Mouse (Mus musculus) forebrain, embryonic 11.5 days (tissue): ENCODE measurements around the gene Sema6d. TPM values are rescaled to one million over a fixed set of nuclear protein-coding genes. Genes with fewer than 3 reads are reported as not detected.

ENCODE experiments used
- ATAC-seq: fragments of 200-750 bp; cut with Nextera tagmentation; replicated peaks from 2 replicates; pipeline ENCODE4 v1.8.0; 2017; ENCODE audit warnings: moderate TSS enrichment; ENCODE audit not compliant: low FRiP score
- DNase-seq: peaks from one replicate; pipeline ENCODE4 v3.0.0-alpha.2; 2017; ENCODE audit warnings: low spot score
- H3K27ac ChIP-seq: fragments of 300-500 bp; sonication (generic); 2 replicates; pipeline ENCODE4 v1.5.1; 2014; ENCODE audit warnings: low read depth, low read length
- H3K27me3 ChIP-seq: fragments of 300-500 bp; sonication (generic); 2 replicates; pipeline ENCODE4 v1.6.1; 2014; ENCODE audit warnings: mild to moderate bottlenecking, low read length, mixed read lengths; ENCODE audit not compliant: control insufficient read depth, insufficient read depth
- H3K36me3 ChIP-seq: fragments of 300-500 bp; sonication (generic); 2 replicates; pipeline ENCODE4 v1.6.1; 2014; ENCODE audit warnings: mild to moderate bottlenecking, low read length, moderate library complexity, mixed read lengths; ENCODE audit not compliant: control insufficient read depth, insufficient read depth
- H3K4me1 ChIP-seq: fragments of 300-500 bp; sonication (generic); replicated peaks from 2 replicates; pipeline ENCODE4 v1.6.1; 2014; ENCODE audit warnings: low read length, mixed read lengths; ENCODE audit not compliant: control insufficient read depth, insufficient read depth
- H3K4me2 ChIP-seq: fragments of 300-500 bp; sonication (generic); 2 replicates; pipeline ENCODE4 v1.6.1; 2014; ENCODE audit warnings: low read depth, mild to moderate bottlenecking, low read length, moderate library complexity, mixed read lengths; ENCODE audit not compliant: severe bottlenecking
- H3K4me3 ChIP-seq: fragments of 300-500 bp; sonication (generic); 2 replicates; pipeline ENCODE4 v1.5.1; 2014; ENCODE audit warnings: low read depth, low read length
- H3K9ac ChIP-seq: fragments of 300-500 bp; sonication (generic); 2 replicates; pipeline ENCODE4 v1.6.1; 2014; ENCODE audit warnings: low read length
- H3K9me3 ChIP-seq: fragments of 300-500 bp; sonication (generic); 2 replicates; pipeline ENCODE4 v1.6.1; 2016; ENCODE audit warnings: low read length, mixed read lengths; ENCODE audit not compliant: control insufficient read depth
- WGBS: fragments of 180-500 bp; shearing (Covaris S2); extraction: QIAGEN DNeasy Blood & Tissue Kit; methylation state at CpG from one replicate; pipeline ENCODE4 v1.1.7; 2014; 5-methylcytosine and 5-hydroxymethylcytosine counted together
- polyA plus RNA-seq: library from polyadenylated mRNA; unstranded; fragments of >200 nt; fragmentation: Nextera tagmentation; extraction: Ambion mirVana; gene quantifications from 2 replicates; pipeline ENCODE4 v1.2.1, GENCODE M21; 2014

The Sema6d gene
- polyA plus RNA-seq, 1 experiment from 2014 or later = 9.8 TPM

DNA sequence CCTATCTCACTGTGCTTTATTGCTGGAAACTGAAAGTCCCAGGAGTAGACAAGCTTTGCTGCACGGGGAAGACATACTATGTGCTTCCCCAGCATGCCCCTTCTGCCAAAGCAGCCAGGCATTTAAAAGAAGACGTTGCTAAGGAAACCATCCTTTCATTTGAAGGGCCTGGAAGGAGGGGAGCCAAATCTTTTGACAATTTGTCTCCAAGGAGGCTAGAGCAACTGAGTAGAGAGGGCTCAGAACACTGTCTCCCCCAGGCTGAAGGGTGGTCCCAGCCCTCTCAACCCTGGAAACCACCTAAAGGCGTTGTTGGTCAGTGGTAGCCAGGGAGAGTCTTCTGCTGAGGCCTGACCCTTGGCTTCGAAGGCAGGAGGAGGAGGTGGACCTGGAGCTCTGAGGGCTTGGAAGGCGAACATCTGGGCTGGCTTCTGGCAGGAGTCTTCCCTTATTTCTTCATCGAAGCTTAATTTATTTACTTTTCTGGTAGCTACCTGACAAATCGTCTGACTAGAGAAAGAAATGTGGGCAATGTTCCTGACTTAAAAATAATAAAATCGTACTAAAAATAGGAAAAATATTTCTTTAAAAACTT is 545.6 kb downstream of the Sema6d start:
- ATAC-seq = no peak

DNA sequence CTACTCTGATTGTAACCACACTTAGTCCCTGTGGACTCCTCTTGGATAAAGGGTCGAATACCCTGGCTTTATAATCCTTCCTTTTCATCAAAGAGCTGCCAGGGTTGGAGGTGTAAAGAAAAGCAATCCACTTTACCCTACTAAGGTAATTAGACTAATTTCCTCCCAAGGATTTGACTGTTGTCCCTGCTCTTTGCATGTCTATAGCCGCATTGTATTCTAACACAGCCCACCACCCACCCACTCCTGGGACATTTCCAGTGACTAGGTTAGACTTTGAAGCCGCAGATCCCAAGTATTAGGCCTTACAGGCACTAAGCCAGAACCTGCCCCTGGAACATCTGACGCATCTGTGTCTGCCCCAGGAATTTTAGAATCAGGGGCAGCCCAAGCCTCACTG is 547.3 kb downstream of the Sema6d start:
- H3K36me3 ChIP-seq = no peaks in the 10 kb centered on the region
- no peak overlapping the region for H3K4me3 ChIP-seq
- 24% methylated on average over 4 of the region's 4 CpGs for WGBS
- H3K4me2 ChIP-seq = no peak overlapping the region
- DNase-seq = no peak
- H3K4me1 ChIP-seq = peaks cover 4% of the 10 kb centered on the region; the same call in 1 of the 2 replicates
- no peak overlapping the region for H3K27ac ChIP-seq
- H3K27me3 ChIP-seq = no peaks in the 10 kb centered on the region
- no peaks in the 10 kb centered on the region for H3K9me3 ChIP-seq
- H3K9ac ChIP-seq = no peak overlapping the region
- no peak for ATAC-seq

More for the DNA sequence above, 545.6 kb downstream of the Sema6d start:
- H3K27ac ChIP-seq = no peak overlapping the region
- H3K36me3 ChIP-seq = no peaks in the 10 kb centered on the region
- DNase-seq = no peak
- no peak overlapping the region for H3K4me2 ChIP-seq
- H3K4me3 ChIP-seq = no peak overlapping the region
- no peaks in the 10 kb centered on the region for H3K9me3 ChIP-seq
- no peak overlapping the region for H3K9ac ChIP-seq
- no peaks in the 10 kb centered on the region for H3K27me3 ChIP-seq
- 52% methylated on average over 8 of the region's 8 CpGs for WGBS
- peaks cover 4% of the 10 kb centered on the region; the same call in 1 of the 2 replicates for H3K4me1 ChIP-seq

DNA sequence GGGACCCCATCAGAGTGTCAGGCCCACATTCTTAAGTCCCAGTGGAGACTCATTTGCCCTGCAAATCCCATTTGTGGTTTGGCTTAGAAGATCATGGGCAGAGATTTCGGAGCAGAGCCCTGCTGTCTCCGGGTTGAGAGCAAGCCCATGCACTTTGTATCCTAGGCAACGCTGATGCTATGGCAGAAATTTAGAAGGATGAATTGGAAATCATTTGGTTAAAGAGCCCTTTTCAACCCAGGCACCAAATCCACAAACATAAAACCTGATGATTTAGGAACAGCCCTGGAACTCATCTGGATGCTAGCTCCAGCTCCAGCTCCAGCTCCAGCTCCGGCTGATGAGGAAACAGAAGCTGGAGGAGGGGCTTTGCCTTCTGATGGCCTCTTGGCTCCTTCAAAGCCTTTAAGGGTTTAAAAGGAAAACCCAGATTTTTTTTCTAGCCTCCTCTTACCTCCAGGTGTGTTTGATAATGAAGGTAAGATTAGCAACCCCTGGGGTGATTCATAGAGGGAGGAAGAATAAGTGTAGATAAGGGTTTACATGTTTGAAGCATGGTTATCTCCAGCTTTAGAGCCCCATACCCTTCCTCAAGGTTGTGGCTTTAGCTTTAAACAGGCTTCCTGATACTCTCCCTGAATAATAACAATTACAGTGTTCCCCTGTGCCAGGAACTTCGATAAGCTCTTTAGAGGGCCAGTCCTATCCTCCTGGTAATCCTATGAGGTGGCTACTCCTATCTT is 549.6 kb downstream of the Sema6d start:
- Histone ChIP-seq H3K9me3 (no peaks in the 10 kb centered on the region), H3K4me2 (no peak overlapping the region), H3K27me3 (no peaks in the 10 kb centered on the region), H3K4me1 (peaks cover 4% of the 10 kb centered on the region; the same call in 1 of the 2 replicates), H3K36me3 (no peaks in the 10 kb centered on the region), H3K27ac (no peak overlapping the region), H3K4me3 (no peak overlapping the region), H3K9ac (no peak overlapping the region)
- WGBS = 62% methylated on average over 5 of the region's 5 CpGs
- no peak for DNase-seq
- ATAC-seq = no peak

DNA sequence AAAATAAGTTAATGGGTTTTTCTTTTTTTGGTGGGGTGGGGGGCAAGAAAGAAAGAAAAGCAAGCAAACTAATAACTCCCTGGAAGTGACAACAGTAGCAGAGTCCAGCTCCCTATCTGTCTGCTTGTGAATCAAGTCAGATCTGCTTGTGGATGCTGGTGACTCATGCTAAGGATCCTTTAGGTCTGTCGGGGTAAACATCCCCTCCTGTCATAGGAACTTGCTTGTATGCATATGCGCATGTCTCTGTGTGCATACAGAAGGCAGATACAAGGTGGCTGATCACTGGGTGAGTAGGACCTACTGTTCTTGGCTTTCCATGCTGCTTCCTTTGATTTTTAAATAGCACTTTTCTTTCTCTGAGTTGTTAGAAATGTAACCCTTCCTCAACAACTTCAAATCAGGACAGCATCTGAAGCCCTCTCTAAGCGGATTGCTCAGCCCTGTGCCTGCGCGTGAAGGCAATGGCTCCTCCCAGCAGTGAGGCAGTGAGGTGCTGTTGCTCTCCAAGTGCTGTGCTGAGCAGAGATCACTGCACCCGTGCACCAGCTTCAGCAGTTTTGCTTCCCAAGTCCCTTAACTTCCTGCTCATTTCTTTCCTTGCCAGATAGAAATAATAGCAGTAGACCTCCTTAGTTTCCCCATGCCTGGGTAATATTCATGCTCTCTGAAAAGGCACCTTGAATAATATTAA is 550.9 kb downstream of the Sema6d start:
- no peak overlapping the region for H3K27ac ChIP-seq
- no peak for ATAC-seq

DNA sequence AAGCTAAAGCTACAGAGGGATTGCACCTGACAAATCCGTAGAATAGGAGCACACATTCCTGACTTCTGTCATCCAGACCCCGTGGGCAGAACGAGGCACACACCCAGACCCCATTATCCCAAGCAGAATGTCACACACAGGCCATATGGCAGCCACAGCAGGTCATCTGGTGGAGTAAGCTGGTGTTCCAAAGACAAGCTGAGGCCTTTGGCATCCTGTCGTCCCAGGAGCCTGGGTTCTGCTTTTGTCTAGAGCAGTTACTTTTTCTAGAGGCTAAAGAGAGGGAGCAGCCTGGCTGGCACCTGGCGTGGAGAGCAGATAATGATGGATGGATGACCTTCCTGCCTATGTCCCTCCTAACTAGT is 551.4 kb downstream of the Sema6d start:
- DNase-seq = no peak

More for the DNA sequence above, 550.9 kb downstream of the Sema6d start:
- DNase-seq = no peak
- Histone ChIP-seq H3K27me3 (no peaks in the 10 kb centered on the region), H3K4me1 (no peaks in the 10 kb centered on the region), H3K4me2 (no peak overlapping the region), H3K36me3 (no peaks in the 10 kb centered on the region), H3K4me3 (no peak overlapping the region), H3K9me3 (no peaks in the 10 kb centered on the region), H3K9ac (no peak overlapping the region)
- WGBS = 44% methylated on average over 6 of the region's 6 CpGs

DNA sequence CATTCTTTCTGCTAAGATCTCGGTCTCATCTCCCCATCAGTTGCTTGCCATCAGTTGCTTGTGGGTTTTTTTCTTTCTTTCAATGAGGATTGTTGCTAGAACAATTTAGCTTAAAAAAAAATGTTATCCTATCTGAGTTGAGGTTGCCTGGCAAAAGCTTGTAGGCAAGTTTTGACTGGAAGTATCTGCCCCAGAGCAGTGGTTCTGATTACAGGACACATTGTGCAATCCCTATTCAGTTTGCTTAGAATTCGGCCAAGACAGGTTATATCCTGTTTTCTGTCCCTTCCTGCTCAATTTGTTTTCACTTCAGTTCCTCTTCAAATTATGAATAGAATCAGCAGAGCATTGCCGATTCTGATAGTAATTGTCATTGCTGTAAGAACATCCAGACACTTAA is 552.4 kb downstream of the Sema6d start:
- H3K27ac ChIP-seq = no peak overlapping the region
- no peak for DNase-seq
- WGBS = 72% methylated on average over 3 of the region's 3 CpGs
- ATAC-seq = no peak
- H3K4me3 ChIP-seq = no peak overlapping the region
- no peaks in the 10 kb centered on the region for H3K36me3 ChIP-seq
- no peaks in the 10 kb centered on the region for H3K4me1 ChIP-seq
- H3K4me2 ChIP-seq = no peak overlapping the region
- H3K9me3 ChIP-seq = no peaks in the 10 kb centered on the region
- no peaks in the 10 kb centered on the region for H3K27me3 ChIP-seq
- H3K9ac ChIP-seq = no peak overlapping the region

More for the DNA sequence above, 551.4 kb downstream of the Sema6d start:
- no peaks in the 10 kb centered on the region for H3K36me3 ChIP-seq
- no peaks in the 10 kb centered on the region for H3K4me1 ChIP-seq
- WGBS = 26% methylated on average over 5 of the region's 5 CpGs
- no peak overlapping the region for H3K27ac ChIP-seq
- H3K9ac ChIP-seq = no peak overlapping the region
- no peaks in the 10 kb centered on the region for H3K27me3 ChIP-seq
- H3K9me3 ChIP-seq = no peaks in the 10 kb centered on the region
- no peak overlapping the region for H3K4me2 ChIP-seq
- ATAC-seq = peak; percentile 39; the same call in 1 of the 2 replicates
- H3K4me3 ChIP-seq = no peak overlapping the region

DNA sequence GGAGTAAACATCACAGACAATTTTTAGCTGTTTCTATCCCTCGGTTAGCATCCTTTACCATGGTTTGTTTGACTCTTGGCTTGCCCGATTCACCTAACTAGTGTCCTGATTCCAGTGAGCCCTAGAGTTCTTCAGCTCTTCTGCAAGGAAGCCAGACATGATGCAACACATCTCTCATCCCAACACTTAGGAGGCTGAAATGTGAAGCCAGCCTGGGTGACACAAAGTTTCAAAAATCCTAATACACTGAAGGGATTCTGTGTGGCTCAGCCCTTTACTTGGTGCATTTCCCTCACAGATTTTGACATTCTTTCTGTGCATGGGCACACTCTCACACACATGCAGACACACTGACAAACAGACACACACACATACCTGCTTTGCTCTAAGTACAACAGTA is 560.8 kb downstream of the Sema6d start:
- Histone ChIP-seq H3K9me3 (no peaks in the 10 kb centered on the region), H3K9ac (no peak overlapping the region), H3K27ac (no peak overlapping the region), H3K27me3 (no peaks in the 10 kb centered on the region), H3K4me3 (no peak overlapping the region), H3K36me3 (no peaks in the 10 kb centered on the region), H3K4me2 (no peak overlapping the region), H3K4me1 (no peaks in the 10 kb centered on the region)
- no peak for DNase-seq
- ATAC-seq = no peak
- WGBS = 95% methylated on average over 2 of the region's 2 CpGs

DNA sequence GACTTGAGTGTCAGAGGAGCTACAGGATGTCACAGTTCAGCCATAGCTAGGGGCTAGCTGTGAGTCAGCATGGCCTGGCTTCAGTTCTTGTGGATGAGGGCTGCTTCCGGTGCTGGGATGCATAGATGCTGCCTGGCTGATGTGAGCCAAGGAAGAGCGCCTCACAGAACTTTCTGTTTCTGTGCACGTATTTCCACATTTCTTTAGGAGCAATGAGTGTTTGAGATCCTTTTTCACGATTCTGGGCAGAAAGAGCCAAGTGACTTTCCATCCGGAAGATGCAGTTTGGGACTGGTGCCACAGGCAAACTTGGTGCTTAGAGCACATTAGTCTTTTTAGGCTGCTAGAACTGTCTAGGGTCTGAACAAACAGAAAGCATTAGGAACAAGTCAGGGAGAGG is 561.4 kb downstream of the Sema6d start:
- no peak overlapping the region for H3K9ac ChIP-seq
- 83% methylated on average over 5 of the region's 5 CpGs for WGBS
- no peak for ATAC-seq
- H3K36me3 ChIP-seq = no peaks in the 10 kb centered on the region
- no peak for DNase-seq
- H3K4me3 ChIP-seq = no peak overlapping the region
- no peak overlapping the region for H3K4me2 ChIP-seq
- no peaks in the 10 kb centered on the region for H3K9me3 ChIP-seq
- H3K27ac ChIP-seq = no peak overlapping the region
- no peaks in the 10 kb centered on the region for H3K27me3 ChIP-seq
- H3K4me1 ChIP-seq = no peaks in the 10 kb centered on the region
